Mouse (Mus musculus): Measurements from ENCODE around the gene Rpl4.
"Not testable (repeated sequence)": the region's sequence is repeated elsewhere in the genome, so short reads cannot be mapped to it uniquely, and the experiment has no call there.

The Rpl4 gene

GRCm38 (mm10) chr9:64198068-64198762, 25.0 kb downstream of the Rpl4 start:
- DNase-seq (ENCODE audit: low spot score) = no peak

GRCm38 (mm10) chr9:64198763-64199418, 25.7 kb downstream of the Rpl4 start:
- not testable (repeated sequence) for DNase-seq (ENCODE audit: low spot score)

GRCm38 (mm10) chr9:64199897-64200296, 26.7 kb downstream of the Rpl4 start:
- DNase-seq (ENCODE audit: low spot score) = no peak

GRCm38 (mm10) chr9:64202331-64202730, 29.2 kb downstream of the Rpl4 start:
- DNase-seq (ENCODE audit: low spot score) = no peak

GRCm38 (mm10) chr9:64202866-64203265, 29.7 kb downstream of the Rpl4 start:
- DNase-seq (ENCODE audit: low spot score) = no peak

GRCm38 (mm10) chr9:64207509-64208084, 34.4 kb downstream of the Rpl4 start:
- no peak for DNase-seq (ENCODE audit: low spot score)

GRCm38 (mm10) chr9:64214452-64214851, 41.3 kb downstream of the Rpl4 start:
- DNase-seq (ENCODE audit: low spot score) = no peak

- DNase-seq (ENCODE audit: low spot score) = no peak
Measured at GRCm38 (mm10) chr9:64216090-64216489, 42.9 kb downstream of the Rpl4 start.

GRCm38 (mm10) chr9:64216641-64217040, 43.5 kb downstream of the Rpl4 start:
- no peak for DNase-seq (ENCODE audit: low spot score)

- no peak for DNase-seq (ENCODE audit: low spot score)
Measured at GRCm38 (mm10) chr9:64217887-64218286, 44.7 kb downstream of the Rpl4 start.

- no peak for DNase-seq (ENCODE audit: low spot score)
Measured at GRCm38 (mm10) chr9:64219305-64219704, 46.1 kb downstream of the Rpl4 start.

GRCm38 (mm10) chr9:64219772-64220420, 46.7 kb downstream of the Rpl4 start:
- no peak for DNase-seq (ENCODE audit: low spot score)

GRCm38 (mm10) chr9:64220603-64221002, 47.4 kb downstream of the Rpl4 start:
- no peak for DNase-seq (ENCODE audit: low spot score)

GRCm38 (mm10) chr9:64221480-64221879, 48.3 kb downstream of the Rpl4 start:
- no peak for DNase-seq (ENCODE audit: low spot score)

- no peak for DNase-seq (ENCODE audit: low spot score)
Measured at GRCm38 (mm10) chr9:64222098-64222497, 48.9 kb downstream of the Rpl4 start.

GRCm38 (mm10) chr9:64225805-64226204, 52.6 kb downstream of the Rpl4 start:
- DNase-seq (ENCODE audit: low spot score) = no peak

- no peak for DNase-seq (ENCODE audit: low spot score)
Measured at GRCm38 (mm10) chr9:64227736-64228135, 54.6 kb downstream of the Rpl4 start.

Data from ovary, postnatal 10 days (tissue).